Mouse (Mus musculus): ENCODE results near the gene Ino80.

The Ino80 gene

DNA sequence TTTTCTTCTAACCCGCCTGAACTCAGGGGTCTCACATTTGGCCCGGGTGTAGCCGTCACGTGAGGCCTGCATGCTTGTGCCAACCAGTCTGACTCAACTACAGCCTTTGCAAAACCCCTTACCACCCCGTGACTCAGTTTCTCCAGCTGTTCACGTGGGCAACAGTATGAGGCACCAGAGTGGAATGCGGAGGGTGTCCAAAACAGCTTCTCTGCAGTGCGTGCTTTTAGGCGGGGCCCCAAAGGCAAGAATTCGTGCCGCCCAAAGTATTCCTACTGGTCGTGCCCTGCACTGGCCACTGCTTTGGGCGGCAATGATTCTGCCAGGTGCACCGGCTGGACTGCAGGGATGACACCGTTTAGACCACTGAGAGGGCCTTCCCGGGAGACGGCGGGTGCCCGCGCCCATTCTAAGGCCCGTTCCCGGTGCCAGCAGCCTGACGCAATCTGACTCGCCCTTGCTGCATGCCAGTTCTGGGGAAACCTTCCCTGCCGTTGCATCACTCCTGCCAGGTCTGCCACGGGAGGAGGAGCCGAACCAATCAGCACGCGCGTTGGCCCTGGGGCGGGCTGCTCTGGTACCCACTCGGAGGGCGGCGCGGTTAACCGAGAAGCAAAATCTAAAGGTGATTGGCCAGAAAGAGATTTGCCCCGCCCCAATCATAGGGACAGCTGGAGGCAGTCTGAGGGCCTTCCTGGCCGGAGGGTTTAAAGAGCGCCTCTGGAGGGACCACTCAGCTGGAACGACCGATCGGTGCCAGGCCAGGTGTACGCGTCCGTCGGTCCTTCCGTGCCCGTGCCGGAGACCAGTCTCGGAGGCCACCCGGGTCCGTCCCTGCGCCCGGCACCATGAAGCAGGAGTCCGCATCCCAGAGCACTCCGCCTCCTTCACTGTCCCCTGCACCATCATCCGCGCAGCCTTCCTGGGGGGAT lies 126.7 kb downstream of the Ino80 start, which contains the start of gene Chac1:
Gene Chac1, plus strand, starts transcription at position 675 of the 932 bp plus-strand sequence.
- peak; percentile 95 for DNase-seq

GRCm38 (mm10) chr2:119344537-119345138 lies 132.8 kb downstream of the Ino80 start:
- DNase-seq = no peak

- peak; percentile 94 for DNase-seq
These were observed 139.8 kb downstream of the Ino80 start for GRCm38 (mm10) chr2:119337425-119338265.

DNA sequence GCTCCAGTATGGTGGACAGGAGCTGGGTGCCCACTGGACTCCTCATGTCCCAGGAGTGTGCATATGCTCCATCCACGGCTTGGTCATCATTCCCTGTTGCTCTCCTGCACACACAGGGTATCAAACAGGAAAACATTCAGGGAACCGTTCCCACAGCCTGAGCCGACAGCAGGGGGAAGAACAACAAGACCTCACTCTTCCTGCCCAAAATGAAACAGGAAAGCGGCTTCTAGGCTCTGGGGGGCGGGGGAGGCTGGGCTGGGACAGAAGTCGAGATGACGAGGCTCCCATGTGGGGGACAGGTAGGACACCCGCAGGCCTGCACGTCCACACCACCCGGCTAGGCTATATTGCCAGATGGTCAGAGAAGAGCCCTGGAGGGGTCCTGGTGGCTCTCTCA lies 141.0 kb downstream of the Ino80 start:
- DNase-seq = peak; percentile 41

DNA sequence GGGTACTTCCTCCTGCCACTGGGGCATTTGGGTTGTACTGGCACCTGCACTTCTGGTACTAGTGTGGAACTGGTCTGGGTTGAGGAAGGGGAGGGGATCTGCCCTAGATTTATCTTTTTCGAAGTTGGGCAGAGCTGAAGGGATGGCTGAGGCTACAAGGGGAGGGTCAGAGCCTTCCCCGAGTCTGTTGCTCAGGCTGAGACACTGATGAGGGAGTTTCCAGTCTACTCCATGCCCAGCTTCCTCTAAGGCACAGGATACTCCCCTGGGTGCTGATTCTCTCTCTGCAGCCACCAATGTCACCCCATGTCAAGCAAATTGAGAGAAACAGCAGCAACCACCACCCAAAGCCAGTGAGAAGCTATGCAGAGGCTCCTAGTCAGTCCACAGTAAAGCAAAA lies 141.5 kb downstream of the Ino80 start:
- no peak for DNase-seq

DNA sequence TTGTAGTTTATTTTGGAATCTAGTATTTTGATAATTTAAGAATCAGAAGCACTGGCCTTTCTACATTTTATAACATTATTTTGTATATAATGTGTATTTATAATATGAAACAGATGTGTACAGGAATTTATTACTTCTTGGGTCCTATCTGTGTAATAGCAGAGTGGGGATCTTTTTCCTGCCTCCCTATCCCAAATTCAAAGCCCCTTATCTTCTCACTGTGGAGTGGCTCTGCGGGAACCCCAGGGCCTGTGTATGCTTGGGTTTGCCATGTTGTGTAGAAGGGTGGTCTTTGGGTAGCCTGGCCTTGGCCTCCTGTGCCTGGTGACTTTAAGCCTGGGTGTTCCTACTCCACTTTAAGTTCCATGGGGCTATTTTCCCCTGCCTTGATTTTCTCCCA lies 142.0 kb downstream of the Ino80 start:
- DNase-seq = no peak

DNA sequence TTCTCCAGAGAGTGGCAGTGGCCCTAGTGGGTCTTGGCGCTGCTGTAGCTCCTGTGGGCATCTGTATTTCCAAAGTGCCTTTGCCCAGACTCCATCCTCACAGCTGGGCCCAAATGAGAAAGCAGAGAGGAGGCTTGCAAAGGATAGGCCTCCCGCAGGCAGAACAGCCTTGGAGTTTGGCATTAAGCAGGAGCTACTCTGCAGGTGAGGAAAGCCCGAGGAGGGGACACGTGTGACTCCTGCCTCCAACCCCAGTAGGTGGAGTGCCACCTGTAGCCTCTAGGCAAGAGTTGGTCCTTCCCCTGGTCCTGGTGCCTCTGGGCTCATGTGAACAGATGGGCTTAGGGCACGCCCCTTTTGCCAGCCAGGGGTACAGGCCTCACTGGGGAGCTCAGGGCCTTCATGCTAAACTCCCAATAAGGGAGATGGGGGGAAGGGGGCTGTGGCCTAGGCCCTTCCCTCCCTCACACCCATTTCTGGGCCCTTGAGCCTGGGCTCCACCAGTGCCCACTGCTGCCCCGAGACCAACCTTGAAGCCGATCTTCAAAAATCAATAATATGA lies 142.4 kb downstream of the Ino80 start:
- DNase-seq = no peak

DNA sequence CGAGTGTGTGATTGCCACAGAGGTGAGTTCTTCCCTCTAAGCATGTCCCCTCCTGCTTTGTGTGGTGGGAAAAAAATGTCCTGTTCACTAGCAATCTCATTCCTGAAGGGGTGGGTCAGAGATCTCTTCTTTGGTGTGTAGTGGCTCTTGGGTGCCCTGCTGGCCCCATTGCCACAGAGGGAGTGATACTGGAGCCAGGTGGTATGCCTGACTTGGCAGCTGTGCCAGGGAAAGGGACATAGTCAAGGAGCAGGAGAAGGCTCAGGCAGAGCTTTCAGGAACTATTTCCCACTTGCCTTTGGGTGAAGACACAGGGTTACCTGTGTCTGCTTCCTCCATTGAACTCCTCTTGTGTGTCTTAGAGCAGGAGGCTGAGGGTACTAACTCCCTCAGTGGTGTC lies 143.4 kb downstream of the Ino80 start:
- DNase-seq = no peak

- no peak for DNase-seq
These were observed 145.3 kb downstream of the Ino80 start for GRCm38 (mm10) chr2:119332177-119332661.

GRCm38 (mm10) chr2:119330795-119331194 lies 146.7 kb downstream of the Ino80 start:
- DNase-seq = no peak

GRCm38 (mm10) chr2:119329123-119329817 lies 148.2 kb downstream of the Ino80 start:
- DNase-seq = no peak

DNA sequence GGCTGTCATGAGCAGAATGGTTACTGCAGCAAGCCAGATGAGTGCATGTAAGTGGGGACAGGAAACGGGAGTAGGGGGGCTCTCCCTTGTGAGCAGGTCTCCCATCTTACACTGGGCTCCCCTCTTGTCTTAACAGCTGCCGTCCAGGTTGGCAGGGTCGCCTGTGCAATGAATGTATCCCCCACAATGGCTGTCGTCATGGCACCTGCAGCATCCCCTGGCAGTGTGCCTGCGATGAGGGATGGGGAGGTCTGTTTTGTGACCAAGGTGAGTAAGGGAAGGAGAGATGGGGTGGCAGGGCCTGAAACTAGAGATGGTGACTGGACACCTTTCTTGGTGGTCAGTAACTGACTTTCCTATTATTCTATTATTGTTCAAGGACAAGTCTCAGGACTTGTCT lies 148.9 kb downstream of the Ino80 start:
- no peak for DNase-seq

DNA sequence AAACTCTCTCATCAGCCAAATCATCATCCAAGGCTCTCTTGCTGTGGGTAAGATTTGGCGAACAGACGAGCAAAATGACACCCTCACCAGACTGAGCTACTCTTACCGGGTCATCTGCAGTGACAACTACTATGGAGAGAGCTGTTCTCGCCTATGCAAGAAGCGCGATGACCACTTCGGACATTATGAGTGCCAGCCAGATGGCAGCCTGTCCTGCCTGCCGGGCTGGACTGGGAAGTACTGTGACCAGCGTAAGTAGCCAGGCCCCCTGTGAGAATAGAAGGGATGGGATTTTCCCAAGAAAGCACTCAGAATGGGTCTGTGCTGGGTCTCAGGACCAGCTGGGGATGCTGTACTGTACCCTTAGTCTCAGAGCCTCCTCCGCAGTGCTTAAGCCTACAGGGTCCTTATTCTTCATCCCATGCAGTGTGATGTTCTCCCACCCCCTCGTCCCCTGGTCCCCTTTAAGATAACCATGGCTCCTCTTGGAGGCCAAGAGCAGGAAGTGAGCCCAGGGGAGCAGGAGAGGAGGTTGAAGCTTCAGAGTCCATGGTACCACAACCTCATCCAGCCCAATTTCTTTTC lies 149.5 kb downstream of the Ino80 start:
- no peak for DNase-seq

DNA sequence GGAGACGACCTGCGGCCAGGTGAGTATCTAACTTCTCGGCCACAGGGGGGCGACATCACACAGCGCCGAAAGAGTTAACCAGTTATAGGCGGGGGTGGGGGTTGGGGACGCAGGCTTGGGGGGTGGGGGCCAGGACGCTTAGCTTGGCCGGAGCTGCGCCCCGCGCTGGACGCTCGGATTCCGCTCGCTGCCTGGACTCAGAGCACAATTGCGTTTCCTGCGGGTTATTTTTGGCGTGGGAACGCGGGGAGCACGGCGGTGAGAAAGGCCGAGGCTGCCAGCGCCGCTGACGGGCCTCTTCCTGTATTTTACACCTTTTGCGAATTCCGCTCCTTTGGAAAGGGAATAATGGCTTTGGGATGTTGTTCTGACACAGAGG lies 150.4 kb downstream of the Ino80 start:
- DNase-seq = peak; percentile 79

DNA sequence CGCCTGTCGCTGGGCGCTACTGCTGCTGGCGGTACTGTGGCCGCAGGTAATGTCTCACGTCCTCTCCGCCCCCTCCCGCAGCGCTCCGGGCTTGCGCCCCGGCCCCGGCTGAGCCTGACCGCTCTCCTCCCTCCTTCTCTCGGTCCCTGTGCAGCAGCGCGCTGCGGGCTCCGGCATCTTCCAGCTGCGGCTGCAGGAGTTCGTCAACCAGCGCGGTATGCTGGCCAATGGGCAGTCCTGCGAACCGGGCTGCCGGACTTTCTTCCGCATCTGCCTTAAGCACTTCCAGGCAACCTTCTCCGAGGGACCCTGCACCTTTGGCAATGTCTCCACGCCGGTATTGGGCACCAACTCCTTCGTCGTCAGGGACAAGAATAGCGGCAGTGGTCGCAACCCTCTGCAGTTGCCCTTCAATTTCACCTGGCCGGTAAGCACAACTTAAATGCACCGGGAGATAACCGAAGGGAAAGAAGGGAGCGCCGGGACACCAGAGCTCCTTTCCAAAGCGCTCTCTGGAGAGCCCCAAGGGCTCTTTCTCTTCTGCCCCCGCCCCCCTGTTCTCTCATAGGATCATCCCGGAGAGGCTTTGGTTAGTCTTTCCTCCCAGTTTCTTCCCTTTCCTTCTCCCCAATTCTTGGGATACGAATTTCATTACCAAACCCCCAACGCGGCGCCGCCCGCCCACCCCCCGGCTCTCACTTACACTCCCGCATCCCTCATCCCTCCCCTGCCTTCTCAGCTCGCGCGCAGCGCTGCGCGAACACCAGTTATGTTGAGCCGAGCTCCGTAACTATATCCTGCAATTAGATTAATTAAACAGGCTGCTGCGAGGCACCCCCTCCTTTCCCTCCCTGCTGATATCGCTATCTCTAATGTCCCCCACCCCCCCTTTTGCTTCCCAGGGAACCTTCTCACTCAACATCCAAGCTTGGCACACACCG lies 151.1 kb downstream of the Ino80 start:
- DNase-seq = no peak

GRCm38 (mm10) chr2:119325568-119326143 lies 151.8 kb downstream of the Ino80 start, which contains the start of gene Dll4:
Gene Dll4 (plus strand): TSS chr2:119325784.
- DNase-seq = peak; percentile 88

- DNase-seq = peak; percentile 68
These were observed 152.7 kb downstream of the Ino80 start for GRCm38 (mm10) chr2:119324576-119325318.

- DNase-seq = no peak
These were observed 153.5 kb downstream of the Ino80 start for GRCm38 (mm10) chr2:119323866-119324575.

All from lung, postnatal 36 days (tissue).